Mouse (Mus musculus): ENCODE results near the gene Snx20.

GRCm38 (mm10) chr8:88631081-88631480 lies 4.8 kb downstream of the Snx20 start:
- TF ChIP-seq CTCF (IDR thresholded peaks at IDR 0.05; ENCODE audit: borderline replicate concordance, insufficient read depth, low read depth, low read length) (peak; percentile 19; the same call in 1 of the 2 replicates), POLR2A (IDR thresholded peaks at IDR 0.05; ENCODE audit: borderline replicate concordance, insufficient read depth, low read length) (no peak)
